7 mouse cellular contexts compared by ENCODE assay signal in genomic region chr15:97839991-97840455, GRCm38 (mm10). TPM values are rescaled to one million over a fixed set of nuclear protein-coding genes. Genes with fewer than 3 reads are reported as not detected.
DNase-seq lines count a peak whose midpoint lies in the region; ATAC-seq and TF ChIP-seq lines count a peak whose summit lies in the region.

No protein-coding gene starts in this region.

- DNase-seq in NIH3T3 (ENCODE audit: low read depth) = peak; percentile 92
- DNase-seq in embryo, embryonic 10 days (ENCODE audit: low spot score) = peak; percentile 82
- DNase-seq in kidney, postnatal 0 days (ENCODE audit: low spot score) = peak; percentile 93
- DNase-seq in lung, postnatal 14 days = peak; percentile 83
- no peak for DNase-seq in right cerebral cortex, postnatal 14 days
- DNase-seq in left cerebral cortex, adult 2 months (ENCODE audit: extremely low spot score in 1 of 2, low spot score in 2 of 2) = no peak

- peak overlapping the region; percentile 42 for H3K27ac ChIP-seq in heart, embryonic 12.5 days (ENCODE audit: poor library complexity, severe bottlenecking)
- peak overlapping the region; percentile 83 for H3K27ac ChIP-seq in kidney, postnatal 0 days
- no peak overlapping the region for H3K27ac ChIP-seq in left cerebral cortex, adult 2 months

- no peak overlapping the region for H3K4me3 ChIP-seq in heart, embryonic 12.5 days
- no peak overlapping the region for H3K4me3 ChIP-seq in kidney, postnatal 0 days (replicated peaks; ENCODE audit: low read depth, low read length)
- H3K4me3 ChIP-seq in left cerebral cortex, adult 2 months = no peak overlapping the region

- H3K27me3 ChIP-seq in heart, embryonic 12.5 days (replicated peaks) = peaks cover 6% of the 10 kb centered on the region; the same call in 1 of the 2 replicates
- H3K27me3 ChIP-seq in kidney, postnatal 0 days (ENCODE audit: insufficient read depth, low read length) = no peaks in the 10 kb centered on the region

- peak; percentile 79 for ATAC-seq in heart, embryonic 12.5 days (ENCODE audit: insufficient number of reproducible peaks, low FRiP score)
- peak; percentile 67 for ATAC-seq in kidney, postnatal 0 days (replicated peaks; ENCODE audit: low FRiP score, low read depth)

- no peaks in the 10 kb centered on the region for H3K36me3 ChIP-seq in heart, embryonic 12.5 days
- no peaks in the 10 kb centered on the region for H3K36me3 ChIP-seq in kidney, postnatal 0 days (ENCODE audit: insufficient read depth, low read length)

- no peak overlapping the region for H3K4me2 ChIP-seq in heart, embryonic 12.5 days
- no peak overlapping the region for H3K4me2 ChIP-seq in kidney, postnatal 0 days (ENCODE audit: low read length)

- no peaks in the 10 kb centered on the region for H3K9me3 ChIP-seq in heart, embryonic 12.5 days (replicated peaks)
- H3K9me3 ChIP-seq in kidney, postnatal 0 days (replicated peaks; ENCODE audit: low read length) = no peaks in the 10 kb centered on the region

- WGBS in heart, embryonic 12.5 days = 22% methylated on average over 3 of the region's 3 CpGs
- 12% methylated on average over 3 of the region's 3 CpGs for WGBS in kidney, postnatal 0 days

- no peak overlapping the region for H3K9ac ChIP-seq in heart, embryonic 12.5 days
- no peak overlapping the region for H3K9ac ChIP-seq in kidney, postnatal 0 days (ENCODE audit: low read depth, low read length)

- H3K4me1 ChIP-seq in heart, embryonic 12.5 days (replicated peaks) = peaks cover 45% of the 10 kb centered on the region
- peaks cover 38% of the 10 kb centered on the region for H3K4me1 ChIP-seq in kidney, postnatal 0 days (replicated peaks; ENCODE audit: insufficient read depth, low read length)

- TF ChIP-seq CTCF in kidney, postnatal 0 days (IDR thresholded peaks at IDR 0.05; ENCODE audit: low read depth) = peak; percentile 50
- no peak; the same call in 1 of the 2 replicates for TF ChIP-seq CTCF in left cerebral cortex, adult 2 months (IDR thresholded peaks at IDR 0.05)

- intact Hi-C loops in left cerebral cortex, adult 2 months (cut with DNase I) = no loop called here

RNA-seq across cellular contexts. Expression of gene Hdac7, which starts 4.3 kb away (rescaled TPM):
- polyA plus RNA-seq in heart, embryonic 12.5 days (2016; fragmentation: Nextera tagmentation; extraction: Ambion mirVana) = 27.4 and 27.8 TPM in 2 replicates
- 24.5 and 24.7 TPM in 2 replicates for polyA plus RNA-seq in kidney, postnatal 0 days (2015; fragmentation: Nextera tagmentation; extraction: Ambion mirVana)
- total RNA-seq in left cerebral cortex, adult 2 months (2021) = 10 to 100 TPM; 38.4 to 41.6 TPM

Comparison
In these comparisons a context has a peak if more than half of its experiments do, and no peak if none do; other contexts are left out.
1. DNase-seq: peak in NIH3T3 (single experiment), embryo, embryonic 10 days (single experiment), kidney, postnatal 0 days (single experiment) and lung, postnatal 14 days (single experiment); none in right cerebral cortex, postnatal 14 days (single experiment) and left cerebral cortex, adult 2 months (0 of 2).